Mouse (Mus musculus) kidney, embryonic 15.5 days (tissue): ENCODE data around the gene Txnrd2. TPM values are rescaled to one million over a fixed set of nuclear protein-coding genes. Genes with fewer than 3 reads are reported as not detected.

ENCODE experiments used
- ATAC-seq: fragments of 200-750 bp; cut with Nextera tagmentation; replicated peaks from 2 replicates; pipeline ENCODE4 v1.8.0; 2017; ENCODE audit warnings: moderate TSS enrichment; ENCODE audit not compliant: low FRiP score
- H3K27ac ChIP-seq: fragments of 300-500 bp; sonication (generic); 2 replicates; pipeline ENCODE4 v1.5.1; 2015; ENCODE audit warnings: mild to moderate bottlenecking, inconsistent platforms
- H3K27me3 ChIP-seq: fragments of 300-500 bp; sonication (generic); 2 replicates; pipeline ENCODE4 v1.6.1; 2015; ENCODE audit warnings: inconsistent platforms
- H3K36me3 ChIP-seq: fragments of 300-500 bp; sonication (generic); 2 replicates; pipeline ENCODE4 v1.6.1; 2015; ENCODE audit warnings: inconsistent platforms
- H3K4me1 ChIP-seq: fragments of 300-500 bp; sonication (generic); 2 replicates; pipeline ENCODE4 v1.6.1; 2015; ENCODE audit warnings: inconsistent platforms
- H3K4me2 ChIP-seq: fragments of 300-500 bp; sonication (generic); 2 replicates; pipeline ENCODE4 v1.6.1; 2015; ENCODE audit warnings: moderate library complexity, mild to moderate bottlenecking, inconsistent platforms
- H3K4me3 ChIP-seq: fragments of 300-500 bp; sonication (generic); replicated peaks from 2 replicates; pipeline ENCODE4 v1.5.1; 2015; ENCODE audit warnings: mild to moderate bottlenecking, inconsistent platforms
- H3K9ac ChIP-seq: fragments of 300-500 bp; sonication (generic); 2 replicates; pipeline ENCODE4 v1.6.1; 2015; ENCODE audit warnings: mild to moderate bottlenecking, inconsistent platforms
- H3K9me3 ChIP-seq: fragments of 300-500 bp; sonication (generic); replicated peaks from 2 replicates; pipeline ENCODE4 v1.6.1; 2016; ENCODE audit warnings: inconsistent platforms
- WGBS: fragments of 180-500 bp; shearing (Covaris S2); methylation state at CpG from one replicate; pipeline ENCODE4 v1.1.7; 2015; ENCODE audit warnings: mixed read lengths; 5-methylcytosine and 5-hydroxymethylcytosine counted together
- polyA plus RNA-seq: library from polyadenylated mRNA; unstranded; fragments of >200 nt; fragmentation: Nextera tagmentation; extraction: Ambion mirVana; gene quantifications from 2 replicates; pipeline ENCODE4 v1.2.1, GENCODE M21; 2015

Txnrd2 gene
- polyA plus RNA-seq, 1 experiment from 2014 or later = 28.1 TPM

GRCm38 (mm10) chr16:18462031-18462430, 35.8 kb downstream of the Txnrd2 start:
- Histone ChIP-seq H3K4me1 (peaks cover 25% of the 10 kb centered on the region), H3K9ac (no peak overlapping the region), H3K4me3 (no peak overlapping the region), H3K27ac (no peak overlapping the region), H3K36me3 (peaks cover 9% of the 10 kb centered on the region), H3K9me3 (no peaks in the 10 kb centered on the region), H3K27me3 (peaks cover 14% of the 10 kb centered on the region), H3K4me2 (no peak overlapping the region)
- WGBS = 71% methylated on average over 9 of the region's 9 CpGs
- no peak for ATAC-seq

- 49% methylated on average over 8 of the region's 8 CpGs for WGBS
- H3K4me2 ChIP-seq = no peak overlapping the region
- no peak overlapping the region for H3K27ac ChIP-seq
- peaks cover 25% of the 10 kb centered on the region for H3K4me1 ChIP-seq
- H3K9me3 ChIP-seq = no peaks in the 10 kb centered on the region
- peaks cover 3% of the 10 kb centered on the region; the same call in 1 of the 2 replicates for H3K36me3 ChIP-seq
- no peak overlapping the region for H3K4me3 ChIP-seq
- H3K27me3 ChIP-seq = peaks cover 11% of the 10 kb centered on the region; the same call in 1 of the 2 replicates
- ATAC-seq = no peak
- no peak overlapping the region for H3K9ac ChIP-seq
These were observed 36.4 kb downstream of the Txnrd2 start for GRCm38 (mm10) chr16:18462598-18462997.

DNA sequence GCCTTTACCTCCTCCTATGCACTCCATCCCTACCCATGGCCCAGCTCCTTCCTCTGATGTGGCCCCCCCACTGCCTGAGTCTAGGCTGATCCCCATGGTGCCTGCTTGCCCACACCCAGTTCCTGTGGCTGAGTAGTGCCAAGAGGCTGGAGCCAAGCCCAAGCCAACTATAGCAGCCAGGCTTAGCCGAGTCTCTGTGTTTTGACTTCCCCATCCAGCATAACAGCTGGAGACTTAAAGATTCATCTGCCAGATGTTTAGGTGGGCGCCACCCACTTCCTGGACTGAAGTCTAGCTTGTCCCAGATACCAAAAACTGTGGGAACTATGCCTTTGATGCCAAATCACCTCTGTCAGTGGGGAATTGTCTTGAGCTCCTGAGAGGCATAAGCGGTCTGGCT, 38.1 kb downstream of the Txnrd2 start:
- Histone ChIP-seq H3K27me3 (peaks cover 5% of the 10 kb centered on the region; the same call in 1 of the 2 replicates), H3K36me3 (peaks cover 7% of the 10 kb centered on the region), H3K9me3 (no peaks in the 10 kb centered on the region), H3K9ac (no peak overlapping the region), H3K4me1 (peaks cover 19% of the 10 kb centered on the region), H3K4me2 (no peak overlapping the region), H3K4me3 (no peak overlapping the region), H3K27ac (no peak overlapping the region)
- WGBS = 69% methylated on average over 3 of the region's 3 CpGs
- ATAC-seq = no peak

DNA sequence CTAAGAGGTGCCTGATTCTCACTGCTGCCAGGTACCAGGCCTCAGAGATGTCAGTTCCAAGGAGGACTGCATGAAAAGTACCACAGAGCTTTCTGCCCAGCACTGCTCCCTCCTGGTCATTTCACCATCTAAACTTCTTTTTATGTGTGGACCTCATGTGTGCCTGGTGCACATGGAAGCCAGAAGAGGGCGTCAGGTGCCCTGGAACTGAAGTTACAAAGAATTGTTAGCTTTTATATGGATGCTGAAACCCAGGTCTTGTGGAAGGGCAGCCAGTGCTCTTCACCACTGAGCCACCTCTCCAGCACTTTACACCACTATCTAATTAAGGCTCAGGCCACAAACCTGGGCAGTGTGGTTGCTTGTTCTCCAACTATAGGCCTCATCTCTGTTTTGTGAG, 44.6 kb downstream of the Txnrd2 start:
- 38% methylated on average over 1 of the region's 1 CpGs for WGBS
- H3K9me3 ChIP-seq = no peaks in the 10 kb centered on the region
- no peak for ATAC-seq

GRCm38 (mm10) chr16:18471381-18471955, 45.3 kb downstream of the Txnrd2 start:
- Histone ChIP-seq H3K27ac (peak overlapping the region; percentile 1; the same call in 1 of the 2 replicates), H3K9me3 (no peaks in the 10 kb centered on the region), H3K4me1 (peaks cover 14% of the 10 kb centered on the region; the same call in 1 of the 2 replicates), H3K36me3 (peaks cover 36% of the 10 kb centered on the region), H3K9ac (no peak overlapping the region), H3K27me3 (no peaks in the 10 kb centered on the region), H3K4me3 (no peak overlapping the region), H3K4me2 (no peak overlapping the region)
- 71% methylated on average over 11 of the region's 11 CpGs for WGBS
- ATAC-seq = no peak

More for the DNA sequence above, 44.6 kb downstream of the Txnrd2 start:
- Histone ChIP-seq H3K27ac (peak overlapping the region; percentile 1; the same call in 1 of the 2 replicates), H3K9ac (no peak overlapping the region), H3K4me3 (no peak overlapping the region), H3K27me3 (no peaks in the 10 kb centered on the region), H3K4me1 (peaks cover 14% of the 10 kb centered on the region; the same call in 1 of the 2 replicates), H3K4me2 (no peak overlapping the region), H3K36me3 (peaks cover 29% of the 10 kb centered on the region)

- no peak for ATAC-seq
- H3K27me3 ChIP-seq = no peaks in the 10 kb centered on the region
- H3K9me3 ChIP-seq = no peaks in the 10 kb centered on the region
- peaks cover 14% of the 10 kb centered on the region; the same call in 1 of the 2 replicates for H3K4me1 ChIP-seq
- WGBS = 85% methylated on average over 6 of the region's 6 CpGs
- H3K9ac ChIP-seq = no peak overlapping the region
- no peak overlapping the region for H3K27ac ChIP-seq
- no peak overlapping the region for H3K4me2 ChIP-seq
- H3K4me3 ChIP-seq = no peak overlapping the region
- peaks cover 37% of the 10 kb centered on the region for H3K36me3 ChIP-seq
These were observed 45.8 kb downstream of the Txnrd2 start for GRCm38 (mm10) chr16:18471976-18472375.

DNA sequence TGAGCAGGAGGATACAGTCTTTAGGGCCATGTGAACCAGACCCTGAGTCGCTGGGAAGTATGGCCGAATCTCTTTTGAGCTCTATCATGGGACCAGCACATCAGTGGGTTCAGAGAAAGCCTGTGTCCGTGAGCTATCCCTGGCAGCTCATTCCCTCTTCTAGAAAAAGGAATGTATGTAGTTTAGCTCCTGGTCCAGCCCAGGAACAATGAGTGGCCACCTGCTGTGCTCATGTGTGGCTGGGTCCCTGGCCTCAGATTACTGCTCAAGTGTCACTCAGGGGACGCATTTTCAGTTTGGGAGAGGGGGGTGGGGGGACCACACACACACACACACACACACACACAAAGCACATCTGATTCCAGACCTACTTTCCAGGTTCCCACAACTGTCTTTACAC, 46.2 kb downstream of the Txnrd2 start:
- H3K27ac ChIP-seq = no peak overlapping the region
- H3K36me3 ChIP-seq = peaks cover 37% of the 10 kb centered on the region
- WGBS = 86% methylated on average over 4 of the region's 4 CpGs
- no peaks in the 10 kb centered on the region for H3K27me3 ChIP-seq
- H3K4me2 ChIP-seq = no peak overlapping the region
- no peak overlapping the region for H3K9ac ChIP-seq
- no peak for ATAC-seq
- no peak overlapping the region for H3K4me3 ChIP-seq
- no peaks in the 10 kb centered on the region for H3K9me3 ChIP-seq
- H3K4me1 ChIP-seq = peaks cover 14% of the 10 kb centered on the region; the same call in 1 of the 2 replicates

- Histone ChIP-seq H3K4me1 (peaks cover 14% of the 10 kb centered on the region; the same call in 1 of the 2 replicates), H3K4me2 (no peak overlapping the region), H3K27me3 (no peaks in the 10 kb centered on the region), H3K9me3 (no peaks in the 10 kb centered on the region), H3K4me3 (no peak overlapping the region), H3K9ac (no peak overlapping the region), H3K27ac (no peak overlapping the region), H3K36me3 (peaks cover 42% of the 10 kb centered on the region)
- no peak for ATAC-seq
- 91% methylated on average over 8 of the region's 8 CpGs for WGBS
These were observed 46.8 kb downstream of the Txnrd2 start for GRCm38 (mm10) chr16:18472976-18473375.

GRCm38 (mm10) chr16:18474021-18474420, 47.8 kb downstream of the Txnrd2 start:
- H3K27ac ChIP-seq = no peak overlapping the region
- H3K36me3 ChIP-seq = peaks cover 37% of the 10 kb centered on the region
- peaks cover 19% of the 10 kb centered on the region; the same call in 1 of the 2 replicates for H3K4me1 ChIP-seq
- no peak overlapping the region for H3K4me3 ChIP-seq
- H3K27me3 ChIP-seq = no peaks in the 10 kb centered on the region
- no peak overlapping the region for H3K9ac ChIP-seq
- no peak overlapping the region for H3K4me2 ChIP-seq
- ATAC-seq = no peak
- no peaks in the 10 kb centered on the region for H3K9me3 ChIP-seq
- 75% methylated on average over 2 of the region's 2 CpGs for WGBS

- H3K9ac ChIP-seq = no peak overlapping the region
- H3K4me1 ChIP-seq = peaks cover 25% of the 10 kb centered on the region
- H3K9me3 ChIP-seq = no peaks in the 10 kb centered on the region
- 60% methylated on average over 6 of the region's 6 CpGs for WGBS
- no peak overlapping the region for H3K4me2 ChIP-seq
- H3K36me3 ChIP-seq = peaks cover 22% of the 10 kb centered on the region; the same call in 1 of the 2 replicates
- no peak overlapping the region for H3K4me3 ChIP-seq
- H3K27me3 ChIP-seq = 0 out of 2 replicates have a peak, but pooled peaks cover 3% of the 10 kb centered on the region
- no peak overlapping the region for H3K27ac ChIP-seq
- ATAC-seq = no peak
These were observed 51.8 kb downstream of the Txnrd2 start for GRCm38 (mm10) chr16:18477996-18478395.

- peaks cover 21% of the 10 kb centered on the region; the same call in 1 of the 2 replicates for H3K36me3 ChIP-seq
- peak; percentile 69 for ATAC-seq
- 34% methylated on average over 7 of the region's 7 CpGs for WGBS
- H3K9me3 ChIP-seq = no peaks in the 10 kb centered on the region
- H3K27me3 ChIP-seq = 0 out of 2 replicates have a peak, but pooled peaks cover 3% of the 10 kb centered on the region
- peaks cover 19% of the 10 kb centered on the region for H3K4me1 ChIP-seq
- no peak overlapping the region for H3K27ac ChIP-seq
- H3K4me2 ChIP-seq = no peak overlapping the region
- H3K4me3 ChIP-seq = no peak overlapping the region
- no peak overlapping the region for H3K9ac ChIP-seq
These were observed 53.5 kb downstream of the Txnrd2 start for GRCm38 (mm10) chr16:18479667-18480066.

- H3K4me2 ChIP-seq = no peak overlapping the region
- no peak overlapping the region for H3K4me3 ChIP-seq
- no peak overlapping the region for H3K9ac ChIP-seq
- H3K27ac ChIP-seq = no peak overlapping the region
- no peak for ATAC-seq
- 0 out of 2 replicates have a peak, but pooled peaks cover 3% of the 10 kb centered on the region for H3K27me3 ChIP-seq
- 71% methylated on average over 4 of the region's 4 CpGs for WGBS
- peaks cover 11% of the 10 kb centered on the region; the same call in 1 of the 2 replicates for H3K36me3 ChIP-seq
- H3K9me3 ChIP-seq = no peaks in the 10 kb centered on the region
- peaks cover 19% of the 10 kb centered on the region for H3K4me1 ChIP-seq
These were observed 54.8 kb downstream of the Txnrd2 start for GRCm38 (mm10) chr16:18480933-18481485.
